Mouse (Mus musculus): ENCODE results near the gene Avpr1b. TPM values are rescaled to one million over a fixed set of nuclear protein-coding genes. Genes with fewer than 3 reads are reported as not detected.
"Not testable (repeated sequence)": the region's sequence is repeated elsewhere in the genome, so short reads cannot be mapped to it uniquely, and the experiment has no call there.

Avpr1b gene
- total RNA-seq, 2 experiments from 2014 or later = 0.12 to 0.44 TPM

- DNase-seq (ENCODE audit: extremely low spot score in 1 of 2, low spot score in 1 of 2) = no peak
Measured at GRCm38 (mm10) chr1:131616546-131617220, 17.6 kb downstream of the Avpr1b start.

- DNase-seq (ENCODE audit: extremely low spot score in 1 of 2, low spot score in 1 of 2) = no peak
Measured at GRCm38 (mm10) chr1:131618576-131618975, 19.5 kb downstream of the Avpr1b start.

- no peak for DNase-seq (ENCODE audit: extremely low spot score in 1 of 2, low spot score in 1 of 2)
Measured at GRCm38 (mm10) chr1:131619348-131619747, 20.3 kb downstream of the Avpr1b start.

GRCm38 (mm10) chr1:131623644-131624043 lies 24.6 kb downstream of the Avpr1b start:
- no peak for DNase-seq (ENCODE audit: extremely low spot score in 1 of 2, low spot score in 1 of 2)

- no peak for DNase-seq (ENCODE audit: extremely low spot score in 1 of 2, low spot score in 1 of 2)
Measured at GRCm38 (mm10) chr1:131624175-131624835, 25.3 kb downstream of the Avpr1b start.

- DNase-seq (ENCODE audit: extremely low spot score in 1 of 2, low spot score in 1 of 2) = no peak
Measured at GRCm38 (mm10) chr1:131626200-131626599, 27.2 kb downstream of the Avpr1b start.

GRCm38 (mm10) chr1:131632216-131632615 lies 33.2 kb downstream of the Avpr1b start:
- DNase-seq (ENCODE audit: extremely low spot score in 1 of 2, low spot score in 1 of 2) = not testable (repeated sequence)

GRCm38 (mm10) chr1:131634495-131634894 lies 35.5 kb downstream of the Avpr1b start:
- DNase-seq (ENCODE audit: extremely low spot score in 1 of 2, low spot score in 1 of 2) = no peak

- DNase-seq (ENCODE audit: extremely low spot score in 1 of 2, low spot score in 1 of 2) = no peak
Measured at GRCm38 (mm10) chr1:131637791-131638540, 38.9 kb downstream of the Avpr1b start, which contains the start of gene Ctse. TSS of gene Ctse (plus strand) at chr1:131638306.

GRCm38 (mm10) chr1:131638541-131639421 lies 39.7 kb downstream of the Avpr1b start:
- no peak for DNase-seq (ENCODE audit: extremely low spot score in 1 of 2, low spot score in 1 of 2)

- DNase-seq (ENCODE audit: extremely low spot score in 1 of 2, low spot score in 1 of 2) = no peak
Measured at GRCm38 (mm10) chr1:131640062-131640461, 41.0 kb downstream of the Avpr1b start.

GRCm38 (mm10) chr1:131641565-131641964 lies 42.5 kb downstream of the Avpr1b start:
- DNase-seq (ENCODE audit: extremely low spot score in 1 of 2, low spot score in 1 of 2) = no peak

- no peak for DNase-seq (ENCODE audit: extremely low spot score in 1 of 2, low spot score in 1 of 2)
Measured at GRCm38 (mm10) chr1:131642251-131642650, 43.2 kb downstream of the Avpr1b start.

- no peak for DNase-seq (ENCODE audit: extremely low spot score in 1 of 2, low spot score in 1 of 2)
Measured at GRCm38 (mm10) chr1:131652670-131653443, 53.8 kb downstream of the Avpr1b start.

GRCm38 (mm10) chr1:131655601-131656000 lies 56.6 kb downstream of the Avpr1b start:
- no peak for DNase-seq (ENCODE audit: extremely low spot score in 1 of 2, low spot score in 1 of 2)

GRCm38 (mm10) chr1:131657945-131658354 lies 58.9 kb downstream of the Avpr1b start:
- peak; percentile 85 to 92 for DNase-seq (ENCODE audit: extremely low spot score in 1 of 2, low spot score in 1 of 2)

GRCm38 (mm10) chr1:131659512-131660085 lies 60.6 kb downstream of the Avpr1b start:
- DNase-seq (ENCODE audit: extremely low spot score in 1 of 2, low spot score in 1 of 2) = no peak

- no peak for DNase-seq (ENCODE audit: extremely low spot score in 1 of 2, low spot score in 1 of 2)
Measured at GRCm38 (mm10) chr1:131660266-131660665, 61.2 kb downstream of the Avpr1b start.
